Mouse (Mus musculus) neural tube, embryonic 11.5 days (tissue): ENCODE measurements around the gene S100a1. TPM values are rescaled to one million over a fixed set of nuclear protein-coding genes. Genes with fewer than 3 reads are reported as not detected.
A peak's percentile ranks its signal among the peaks of the same experiment; 100 is the strongest.

Experiments
- ATAC-seq: fragments of 200-750 bp; cut with Nextera tagmentation; 2 replicates; pipeline ENCODE4 v1.8.0; 2017; ENCODE audit warnings: moderate number of reproducible peaks, mild to moderate bottlenecking, moderate TSS enrichment, moderate library complexity; ENCODE audit not compliant: insufficient read depth, low FRiP score, low TSS enrichment
- DNase-seq: peaks from one replicate; pipeline ENCODE4 v3.0.0-alpha.2; 2015; ENCODE audit warnings: low spot score
- H3K27ac ChIP-seq: fragments of 300-500 bp; sonication (generic); 2 replicates; pipeline ENCODE4 v1.5.1; 2014; ENCODE audit warnings: low read depth, mild to moderate bottlenecking, low read length
- H3K27me3 ChIP-seq: fragments of 300-500 bp; sonication (generic); 2 replicates; pipeline ENCODE4 v1.6.1; 2014; ENCODE audit warnings: mild to moderate bottlenecking, low read length, mixed read lengths; ENCODE audit not compliant: control insufficient read depth, insufficient read depth
- H3K36me3 ChIP-seq: fragments of 300-500 bp; sonication (generic); 2 replicates; pipeline ENCODE4 v1.6.1; 2014; ENCODE audit warnings: mild to moderate bottlenecking, low read length, moderate library complexity, mixed read lengths; ENCODE audit not compliant: control insufficient read depth, insufficient read depth
- H3K4me1 ChIP-seq: fragments of 300-500 bp; sonication (generic); 2 replicates; pipeline ENCODE4 v1.6.1; 2014; ENCODE audit warnings: low read length, mixed read lengths; ENCODE audit not compliant: control insufficient read depth, insufficient read depth
- H3K4me2 ChIP-seq: fragments of 300-500 bp; sonication (generic); 2 replicates; pipeline ENCODE4 v1.6.1; 2014; ENCODE audit warnings: low read depth, mild to moderate bottlenecking, moderate library complexity
- H3K4me3 ChIP-seq: fragments of 300-500 bp; sonication (generic); 2 replicates; pipeline ENCODE4 v1.5.1; 2014; ENCODE audit warnings: low read depth, low read length
- H3K9ac ChIP-seq: fragments of 300-500 bp; sonication (generic); 2 replicates; pipeline ENCODE4 v1.6.1; 2014; ENCODE audit warnings: mild to moderate bottlenecking, low read length
- H3K9me3 ChIP-seq: fragments of 300-500 bp; sonication (generic); 2 replicates; pipeline ENCODE4 v1.6.1; 2016; ENCODE audit warnings: low read length; ENCODE audit not compliant: control insufficient read depth
- WGBS: fragments of 180-500 bp; shearing (Covaris S2); extraction: QIAGEN DNeasy Blood & Tissue Kit; methylation state at CpG from one replicate; pipeline ENCODE4 v1.1.7; 2014; 5-methylcytosine and 5-hydroxymethylcytosine counted together
- polyA plus RNA-seq: library from polyadenylated mRNA; unstranded; fragments of >200 nt; fragmentation: Nextera tagmentation; extraction: Ambion mirVana; gene quantifications from 2 replicates; pipeline ENCODE4 v1.2.1, GENCODE M21; 2014

Gene S100a1
- polyA plus RNA-seq, 1 experiment from 2014 or later = 4.6 TPM

GRCm38 (mm10) chr3:90505216-90505615 lies 9.0 kb downstream of the S100a1 start:
- H3K4me3 ChIP-seq = no peak overlapping the region
- whole genome bisulfite sequencing = 92% methylated on average over 5 of the region's 5 CpGs
- H3K4me1 ChIP-seq = peaks cover 6% of the 10 kb centered on the region
- H3K4me2 ChIP-seq = no peak overlapping the region
- ATAC-seq (no peak), DNase-seq (no peak)
- H3K9me3 ChIP-seq = no peaks in the 10 kb centered on the region
- H3K27me3 ChIP-seq = no peaks in the 10 kb centered on the region
- H3K36me3 ChIP-seq = peaks cover 11% of the 10 kb centered on the region
- H3K9ac ChIP-seq = no peak overlapping the region
- H3K27ac ChIP-seq = no peak overlapping the region

- Histone ChIP-seq H3K4me3 (no peak overlapping the region), H3K27me3 (no peaks in the 10 kb centered on the region), H3K4me1 (peaks cover 6% of the 10 kb centered on the region), H3K27ac (no peak overlapping the region), H3K9ac (no peak overlapping the region), H3K9me3 (no peaks in the 10 kb centered on the region), H3K4me2 (no peak overlapping the region), H3K36me3 (peaks cover 13% of the 10 kb centered on the region)
- WGBS = 94% methylated on average over 4 of the region's 4 CpGs
- ATAC-seq (no peak), DNase-seq (no peak)
These were observed 10.7 kb downstream of the S100a1 start for GRCm38 (mm10) chr3:90503444-90503843.

DNA sequence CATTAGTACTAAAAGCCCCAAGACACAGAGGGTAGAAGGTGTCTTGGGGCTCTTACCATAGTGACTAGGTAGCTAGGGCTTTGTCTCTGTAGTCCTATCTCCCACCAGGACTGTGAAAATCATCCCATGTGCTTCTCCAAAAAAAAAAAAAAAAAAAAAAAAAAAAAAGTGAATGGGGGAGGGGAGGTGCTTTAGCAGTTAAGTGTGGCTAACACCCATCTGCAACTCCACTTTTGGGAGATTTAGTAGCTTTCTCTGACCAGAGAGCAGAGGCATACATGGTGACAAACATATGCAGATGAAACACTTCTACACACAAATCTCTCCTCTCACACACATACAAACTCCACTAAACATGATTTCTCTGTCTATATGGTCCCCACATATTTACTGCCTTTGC lies 16.6 kb downstream of the S100a1 start:
- ATAC-seq = no peak
- no peak overlapping the region for H3K9ac ChIP-seq
- H3K36me3 ChIP-seq = peaks cover 16% of the 10 kb centered on the region

GRCm38 (mm10) chr3:90495850-90496525 lies 18.2 kb downstream of the S100a1 start:
- Histone ChIP-seq H3K4me2 (no peak overlapping the region), H3K9ac (no peak overlapping the region), H3K9me3 (no peaks in the 10 kb centered on the region), H3K36me3 (peaks cover 12% of the 10 kb centered on the region), H3K27me3 (no peaks in the 10 kb centered on the region), H3K4me3 (no peak overlapping the region), H3K4me1 (no peaks in the 10 kb centered on the region), H3K27ac (no peak overlapping the region)
- no peak for DNase-seq
- ATAC-seq = no peak
- 93% methylated on average over 7 of the region's 7 CpGs for WGBS

More for the DNA sequence above, 16.6 kb downstream of the S100a1 start:
- Histone ChIP-seq H3K27me3 (no peaks in the 10 kb centered on the region), H3K27ac (no peak overlapping the region), H3K4me2 (no peak overlapping the region), H3K9me3 (no peaks in the 10 kb centered on the region), H3K4me3 (no peak overlapping the region), H3K4me1 (no peaks in the 10 kb centered on the region)
- DNase-seq = no peak

DNA sequence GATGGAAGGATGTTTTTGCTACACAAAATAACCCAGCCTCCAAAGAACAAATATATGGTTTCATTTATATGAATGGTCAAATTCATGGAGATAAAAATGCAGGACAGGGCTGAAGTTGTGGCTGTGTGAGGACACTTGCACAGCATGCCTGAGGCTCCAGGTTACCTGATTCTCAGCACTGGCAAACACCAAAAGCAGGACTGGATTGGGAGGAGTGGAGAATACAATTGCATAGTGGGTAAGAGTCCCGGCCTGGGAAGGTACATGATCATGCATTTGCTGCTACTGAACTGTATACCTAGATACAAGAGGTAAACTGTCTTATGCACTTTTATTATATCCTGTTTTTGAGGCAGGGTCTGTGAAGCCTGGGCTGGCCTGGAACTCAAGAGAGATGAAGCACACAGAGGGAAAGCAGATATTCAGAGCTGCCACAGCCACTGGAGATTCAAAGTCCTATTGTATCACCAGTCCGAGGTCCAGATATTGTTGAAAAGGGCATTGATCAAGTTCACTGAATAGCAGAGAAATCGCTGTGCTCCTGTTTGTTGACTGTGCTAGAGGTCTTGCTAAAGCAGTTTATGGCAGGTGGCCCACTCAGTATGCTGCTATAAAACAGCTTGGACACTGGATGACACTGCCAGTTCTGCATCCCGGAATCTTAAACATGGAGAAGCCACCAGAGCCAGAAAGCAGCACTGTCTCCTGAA lies 20.2 kb downstream of the S100a1 start:
- Histone ChIP-seq H3K27ac (no peak overlapping the region), H3K4me2 (no peak overlapping the region), H3K4me3 (no peak overlapping the region), H3K9ac (no peak overlapping the region), H3K36me3 (peaks cover 12% of the 10 kb centered on the region), H3K27me3 (no peaks in the 10 kb centered on the region), H3K4me1 (0 out of 2 replicates have a peak, but pooled peaks cover 3% of the 10 kb centered on the region), H3K9me3 (no peaks in the 10 kb centered on the region)
- DNase-seq (no peak), ATAC-seq (no peak)
- WGBS = 58% methylated on average over 4 of the region's 4 CpGs

- H3K4me3 ChIP-seq = no peak overlapping the region
- H3K27ac ChIP-seq = no peak overlapping the region
- H3K9ac ChIP-seq = no peak overlapping the region
- H3K9me3 ChIP-seq = no peaks in the 10 kb centered on the region
- WGBS = 40% methylated on average over 2 of the region's 2 CpGs
- H3K36me3 ChIP-seq = peaks cover 12% of the 10 kb centered on the region
- 0 out of 2 replicates have a peak, but pooled peaks cover 3% of the 10 kb centered on the region for H3K4me1 ChIP-seq
- no peaks in the 10 kb centered on the region for H3K27me3 ChIP-seq
- DNase-seq (no peak), ATAC-seq (no peak; the same call in 1 of the 2 replicates)
- no peak overlapping the region for H3K4me2 ChIP-seq
These were observed 22.8 kb downstream of the S100a1 start for GRCm38 (mm10) chr3:90491350-90491749.

- Histone ChIP-seq H3K4me3 (peak within 1 kb of the TSS; percentile 55), H3K4me1 (0 out of 2 replicates have a peak, but pooled peaks cover 3% of the 10 kb centered on the region), H3K4me2 (peak within 1 kb of the TSS; percentile 50), H3K27ac (no peak within 1 kb of the TSS), H3K27me3 (no peaks in the 10 kb centered on the region), H3K9ac (peak within 1 kb of the TSS; percentile 66), H3K9me3 (no peaks in the 10 kb centered on the region), H3K36me3 (peaks cover 13% of the 10 kb centered on the region)
- WGBS = under 1% methylated on average over 37 of the region's 37 CpGs
- DNase-seq (peak; percentile 96), ATAC-seq (peak; percentile 95)
These were observed 23.4 kb downstream of the S100a1 start, which contains the start of gene Snapin for GRCm38 (mm10) chr3:90490696-90491256. Snapin (minus strand) TSS chr3:90491033.

- Histone ChIP-seq H3K9ac (no peak overlapping the region), H3K4me1 (0 out of 2 replicates have a peak, but pooled peaks cover 3% of the 10 kb centered on the region), H3K36me3 (peaks cover 22% of the 10 kb centered on the region), H3K27ac (no peak overlapping the region), H3K4me3 (no peak overlapping the region), H3K9me3 (no peaks in the 10 kb centered on the region), H3K4me2 (no peak overlapping the region), H3K27me3 (no peaks in the 10 kb centered on the region)
- ATAC-seq (no peak), DNase-seq (no peak)
- WGBS = 89% methylated on average over 6 of the region's 6 CpGs
These were observed 25.6 kb downstream of the S100a1 start for GRCm38 (mm10) chr3:90488576-90488975.
